Mouse (Mus musculus): ENCODE results near the gene Trim80.
"Not testable (repeated sequence)": the region's sequence is repeated elsewhere in the genome, so short reads cannot be mapped to it uniquely, and the experiment has no call there.

The Trim80 gene

GRCm38 (mm10) chr11:115492387-115492786 lies 52.0 kb downstream of the Trim80 start:
- DNase-seq (ENCODE audit: low spot score in 2 of 2), result no peak

GRCm38 (mm10) chr11:115496559-115496958 lies 56.2 kb downstream of the Trim80 start:
- not testable (repeated sequence) for DNase-seq (ENCODE audit: low spot score in 2 of 2)
